Mouse (Mus musculus) heart, adult 2 months (tissue): ENCODE results near the gene Wfdc16.

Experiments
- CTCF ChIP-seq: fragments of 200-600 bp; IDR thresholded peaks from 2 replicates; pipeline ENCODE4 v1.8.1; 2022; ENCODE audit warnings: antibody characterized with exemption, mild to moderate bottlenecking, moderate library complexity
- EP300 ChIP-seq: fragments of 200-500 bp; IDR thresholded peaks from 2 replicates; pipeline ENCODE4 v1.6.1; 2011; ENCODE audit warnings: low read depth, low read length, control low read depth; ENCODE audit not compliant: insufficient read depth

GRCm38 (mm10) chr2:164656483-164656882, 17.9 kb upstream of the Wfdc16 start, which contains the start of gene Wfdc9:
- no peak for TF ChIP-seq CTCF
- no peak for TF ChIP-seq EP300
